Mouse (Mus musculus) intestine, postnatal 0 days (tissue): ENCODE measurements around the gene Pramel6. TPM values are rescaled to one million over a fixed set of nuclear protein-coding genes. Genes with fewer than 3 reads are reported as not detected.
"Not testable (repeated sequence)": the region's sequence is repeated elsewhere in the genome, so short reads cannot be mapped to it uniquely, and the experiment has no call there.

Source experiments
- ATAC-seq: fragments of 200-750 bp; cut with Nextera tagmentation; 2 replicates; pipeline ENCODE4 v1.8.0; 2017; ENCODE audit warnings: mild to moderate bottlenecking, moderate TSS enrichment, moderate library complexity
- H3K27ac ChIP-seq: fragments of 300-500 bp; sonication (generic); 2 replicates; pipeline ENCODE4 v1.5.1; 2014; ENCODE audit warnings: mild to moderate bottlenecking, low read depth, low read length, moderate library complexity
- H3K27me3 ChIP-seq: fragments of 300-500 bp; sonication (generic); replicated peaks from 2 replicates; pipeline ENCODE4 v1.6.1; 2014; ENCODE audit warnings: low read length, mixed read lengths; ENCODE audit not compliant: control insufficient read depth, insufficient read depth
- H3K36me3 ChIP-seq: fragments of 300-500 bp; sonication (generic); 2 replicates; pipeline ENCODE4 v1.6.1; 2014; ENCODE audit warnings: mild to moderate bottlenecking, moderate library complexity; ENCODE audit not compliant: control insufficient read depth, insufficient read depth
- H3K4me1 ChIP-seq: fragments of 300-500 bp; sonication (generic); replicated peaks from 2 replicates; pipeline ENCODE4 v1.6.1; 2014; ENCODE audit warnings: antibody characterized with exemption, low read length, mixed read lengths; ENCODE audit not compliant: control insufficient read depth, insufficient read depth
- H3K4me2 ChIP-seq: fragments of 300-500 bp; sonication (generic); replicated peaks from 2 replicates; pipeline ENCODE4 v1.6.1; 2014; ENCODE audit warnings: low read depth, mild to moderate bottlenecking, moderate library complexity
- H3K4me3 ChIP-seq: fragments of 300-500 bp; sonication (generic); 2 replicates; pipeline ENCODE4 v1.5.1; 2014; ENCODE audit warnings: low read depth, low read length
- H3K9ac ChIP-seq: fragments of 300-500 bp; sonication (generic); 2 replicates; pipeline ENCODE4 v1.6.1; 2014; ENCODE audit warnings: mild to moderate bottlenecking, low read depth, low read length
- H3K9me3 ChIP-seq: fragments of 300-500 bp; sonication (generic); 2 replicates; pipeline ENCODE4 v1.6.1; 2016; ENCODE audit warnings: mixed run types; ENCODE audit not compliant: control insufficient read depth
- CTCF ChIP-seq: sonication (generic); IDR thresholded peaks from 2 replicates; pipeline ENCODE4 v1.5.1; 2016; ENCODE audit warnings: low read depth, mild to moderate bottlenecking, control low read depth, antibody characterized with exemption, moderate library complexity
- WGBS: fragments of 180-500 bp; shearing (Covaris S2); extraction: QIAGEN DNeasy Blood & Tissue Kit; methylation state at CpG from one replicate; pipeline ENCODE4 v1.1.7; 2014; 5-methylcytosine and 5-hydroxymethylcytosine counted together
- polyA plus RNA-seq: library from polyadenylated mRNA; unstranded; fragments of >200 nt; fragmentation: Nextera tagmentation; extraction: Ambion mirVana; gene quantifications from 2 replicates; pipeline ENCODE4 v1.2.1, GENCODE M21; 2015

The Pramel6 gene
- polyA plus RNA-seq, 1 experiment from 2014 or later: not detected

- Histone ChIP-seq H3K9me3 (no peaks in the 10 kb centered on the region), H3K9ac (no peak overlapping the region), H3K4me3 (no peak overlapping the region), H3K27me3 (no peaks in the 10 kb centered on the region), H3K4me1 (no peaks in the 10 kb centered on the region), H3K27ac (no peak overlapping the region), H3K36me3 (no peaks in the 10 kb centered on the region), H3K4me2 (no peak overlapping the region)
- ATAC-seq: no peak
- no peak for TF ChIP-seq CTCF
- 73% methylated on average over 7 of the region's 8 CpGs for WGBS
Measured at GRCm38 (mm10) chr2:87515457-87516060, 9.2 kb downstream of the Pramel6 start.

- TF ChIP-seq CTCF: no peak
- Histone ChIP-seq H3K4me3 (no peak overlapping the region), H3K36me3 (no peaks in the 10 kb centered on the region), H3K4me1 (no peaks in the 10 kb centered on the region), H3K27ac (no peak overlapping the region), H3K27me3 (no peaks in the 10 kb centered on the region), H3K9me3 (no peaks in the 10 kb centered on the region), H3K4me2 (no peak overlapping the region), H3K9ac (no peak overlapping the region)
- 76% methylated on average over 3 of the region's 3 CpGs for WGBS
- no peak for ATAC-seq
Measured at GRCm38 (mm10) chr2:87516581-87516980, 10.2 kb downstream of the Pramel6 start.

- no peak overlapping the region for H3K4me3 ChIP-seq
- H3K4me1 ChIP-seq: no peaks in the 10 kb centered on the region
- no peak overlapping the region for H3K4me2 ChIP-seq
- H3K36me3 ChIP-seq: no peaks in the 10 kb centered on the region
- no peak for ATAC-seq
- H3K27me3 ChIP-seq: no peaks in the 10 kb centered on the region
- TF ChIP-seq CTCF: no peak
- WGBS: 83% methylated on average over 4 of the region's 4 CpGs
- H3K9ac ChIP-seq: no peak overlapping the region
- no peaks in the 10 kb centered on the region for H3K9me3 ChIP-seq
- no peak overlapping the region for H3K27ac ChIP-seq
Measured at GRCm38 (mm10) chr2:87520651-87521050, 14.3 kb downstream of the Pramel6 start.

GRCm38 (mm10) chr2:87525899-87526616 lies 19.7 kb downstream of the Pramel6 start:
- not testable (repeated sequence) for ATAC-seq, H3K27me3 ChIP-seq, H3K9me3 ChIP-seq, H3K4me3 ChIP-seq, H3K4me1 ChIP-seq, H3K27ac ChIP-seq, H3K36me3 ChIP-seq, H3K9ac ChIP-seq
- H3K4me2 ChIP-seq: 0 out of 2 replicates have a peak overlapping the region, but pooled peaks have one; percentile 35
- WGBS: 33% methylated on average over 38 of the region's 39 CpGs

GRCm38 (mm10) chr2:87531496-87531895 lies 25.1 kb downstream of the Pramel6 start, which contains the start of gene Olfr153:
TSS of gene Olfr153 (plus strand) at chr2:87531796.
- Histone ChIP-seq H3K4me1 (no peaks in the 10 kb centered on the region), H3K27me3 (no peaks in the 10 kb centered on the region)

GRCm38 (mm10) chr2:87534826-87535225 lies 28.5 kb downstream of the Pramel6 start:
- H3K36me3 ChIP-seq: no peaks in the 10 kb centered on the region
- no peak for TF ChIP-seq CTCF
- no peaks in the 10 kb centered on the region for H3K27me3 ChIP-seq
- no peak overlapping the region for H3K9ac ChIP-seq
- H3K4me3 ChIP-seq: no peak overlapping the region
- no peak for ATAC-seq
- no peak overlapping the region for H3K4me2 ChIP-seq
- H3K27ac ChIP-seq: no peak overlapping the region
- H3K4me1 ChIP-seq: no peaks in the 10 kb centered on the region
- 67% methylated on average over 2 of the region's 2 CpGs for WGBS
- H3K9me3 ChIP-seq: no peaks in the 10 kb centered on the region

More at GRCm38 (mm10) chr2:87531496-87531895, 25.1 kb downstream of the Pramel6 start, which contains the start of gene Olfr153:
- no peak within 1 kb of the TSS for H3K9ac ChIP-seq
- no peak within 1 kb of the TSS for H3K27ac ChIP-seq
- TF ChIP-seq CTCF: no peak
- ATAC-seq: no peak
- H3K4me2 ChIP-seq: no peak within 1 kb of the TSS
- H3K36me3 ChIP-seq: no peaks in the 10 kb centered on the region
- H3K9me3 ChIP-seq: no peaks in the 10 kb centered on the region
- no peak within 1 kb of the TSS for H3K4me3 ChIP-seq
